Mouse (Mus musculus): Measurements from ENCODE around the gene Caly. TPM values are rescaled to one million over a fixed set of nuclear protein-coding genes. Genes with fewer than 3 reads are reported as not detected.

Gene Caly
- polyA plus RNA-seq, 1 experiment from 2014 or later = 3.4 TPM

DNA sequence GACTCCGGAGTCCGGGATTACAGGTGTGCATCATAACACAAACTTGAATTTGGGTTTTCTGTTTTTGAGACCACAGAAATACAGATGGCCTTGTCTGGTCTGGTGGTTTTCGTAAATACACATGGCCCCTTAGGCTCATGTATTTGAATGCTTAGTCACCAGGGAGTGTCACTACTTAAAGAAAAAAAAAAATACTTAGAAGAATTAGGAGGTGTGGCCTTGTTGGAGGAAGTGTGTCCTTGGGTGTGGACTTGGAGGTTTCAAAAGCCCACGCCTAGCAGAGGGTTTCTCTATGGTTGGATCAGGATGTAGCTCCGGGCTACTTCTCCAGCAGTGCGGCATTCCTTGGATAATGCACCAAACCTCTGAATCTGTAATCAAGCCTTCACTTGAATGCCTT, 4.7 kb downstream of the Caly start:
- H3K4me1 ChIP-seq (ENCODE audit: control insufficient read depth, insufficient read depth, low read length) = peaks cover 11% of the 10 kb centered on the region
- H3K4me3 ChIP-seq (ENCODE audit: low read depth, low read length) = no peak overlapping the region
- H3K27ac ChIP-seq (replicated peaks; ENCODE audit: low read depth, low read length) = no peak overlapping the region
- WGBS = 72% methylated on average over 6 of the region's 6 CpGs
- no peak overlapping the region for H3K4me2 ChIP-seq (ENCODE audit: low read depth, low read length)
- H3K36me3 ChIP-seq (ENCODE audit: control insufficient read depth, insufficient read depth, low read length) = no peaks in the 10 kb centered on the region
- no peaks in the 10 kb centered on the region for H3K9me3 ChIP-seq (ENCODE audit: control insufficient read depth, low read length)
- DNase-seq (ENCODE audit: low spot score) = no peak
- H3K27me3 ChIP-seq (replicated peaks; ENCODE audit: control insufficient read depth, insufficient read depth, low read length) = peaks cover 44% of the 10 kb centered on the region
- ATAC-seq (ENCODE audit: low read depth) = no peak
- no peak overlapping the region for H3K9ac ChIP-seq (ENCODE audit: low read depth, low read length)

DNA sequence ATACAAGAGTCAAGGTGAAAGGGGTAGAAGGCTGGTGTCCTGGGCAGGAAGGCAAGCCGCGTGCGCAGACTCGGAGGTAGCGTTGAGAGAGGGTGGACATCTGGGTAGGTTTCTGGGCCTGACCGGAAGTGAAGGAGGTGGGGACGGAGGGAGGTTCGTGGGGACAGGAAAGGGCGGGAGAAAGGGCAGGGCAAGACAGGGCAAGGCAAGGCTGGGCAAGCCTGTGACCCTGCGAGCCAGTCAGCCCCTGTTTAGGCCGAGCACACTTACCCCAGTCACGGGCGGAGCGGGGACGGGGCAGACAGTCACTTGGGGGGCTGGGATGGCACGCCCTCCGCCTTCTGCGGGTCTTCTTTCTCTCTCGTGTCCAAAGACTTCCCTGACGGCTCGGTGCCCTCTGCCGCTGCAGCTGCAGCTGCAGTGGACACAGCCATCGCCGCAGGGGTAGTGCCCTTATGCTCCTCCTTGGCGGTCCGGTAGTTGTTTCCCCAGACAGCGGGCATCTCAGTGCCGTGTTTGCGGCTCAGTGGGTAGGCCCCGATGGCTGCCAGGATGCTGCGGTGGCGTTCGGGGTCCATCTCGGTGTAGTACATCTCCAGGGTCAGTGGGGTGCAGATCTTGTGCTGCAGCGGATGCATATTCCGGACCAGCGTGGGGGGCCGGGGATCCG, 12.2 kb downstream of the Caly start:
- H3K4me1 ChIP-seq (ENCODE audit: control insufficient read depth, insufficient read depth, low read length) = peaks cover 5% of the 10 kb centered on the region; the same call in 1 of the 2 replicates
- no peak overlapping the region for H3K27ac ChIP-seq (replicated peaks; ENCODE audit: low read depth, low read length)
- H3K36me3 ChIP-seq (ENCODE audit: control insufficient read depth, insufficient read depth, low read length) = no peaks in the 10 kb centered on the region
- H3K9me3 ChIP-seq (ENCODE audit: control insufficient read depth, low read length) = no peaks in the 10 kb centered on the region
- no peak for ATAC-seq (ENCODE audit: low read depth)
- H3K4me2 ChIP-seq (ENCODE audit: low read depth, low read length) = peak overlapping the region; percentile 50
- 37% methylated on average over 30 of the region's 39 CpGs for WGBS
- DNase-seq (ENCODE audit: low spot score) = no peak
- peak overlapping the region; percentile 25 for H3K4me3 ChIP-seq (ENCODE audit: low read depth, low read length)
- H3K9ac ChIP-seq (ENCODE audit: low read depth, low read length) = peak overlapping the region; percentile 54; the same call in 1 of the 2 replicates
- no peaks in the 10 kb centered on the region for H3K27me3 ChIP-seq (replicated peaks; ENCODE audit: control insufficient read depth, insufficient read depth, low read length)

DNA sequence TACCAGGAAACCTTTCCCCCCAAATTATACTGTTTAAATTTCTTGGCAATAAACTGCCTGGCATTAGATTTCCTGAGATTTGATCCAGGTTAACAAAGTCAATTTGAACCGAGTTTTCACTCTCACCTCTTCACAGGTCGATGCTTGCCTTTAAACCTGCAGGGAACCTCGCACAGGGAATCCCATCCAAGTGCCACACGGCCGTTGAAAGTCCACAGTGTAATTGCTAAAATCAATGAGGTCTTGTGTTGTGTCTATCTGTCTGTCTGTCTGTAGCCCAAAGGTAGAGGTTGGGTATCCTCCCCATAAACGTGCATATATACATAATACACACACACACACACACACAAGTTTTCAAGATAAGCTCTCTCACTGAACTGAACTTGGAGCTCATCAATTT, 15.0 kb downstream of the Caly start:
- peaks cover 14% of the 10 kb centered on the region for H3K27me3 ChIP-seq (replicated peaks; ENCODE audit: control insufficient read depth, insufficient read depth, low read length)
- no peak for DNase-seq (ENCODE audit: low spot score)
- H3K27ac ChIP-seq (replicated peaks; ENCODE audit: low read depth, low read length) = no peak overlapping the region
- H3K9me3 ChIP-seq (ENCODE audit: control insufficient read depth, low read length) = no peaks in the 10 kb centered on the region
- no peaks in the 10 kb centered on the region for H3K36me3 ChIP-seq (ENCODE audit: control insufficient read depth, insufficient read depth, low read length)
- no peak overlapping the region for H3K4me2 ChIP-seq (ENCODE audit: low read depth, low read length)
- H3K4me3 ChIP-seq (ENCODE audit: low read depth, low read length) = no peak overlapping the region
- no peak overlapping the region for H3K9ac ChIP-seq (ENCODE audit: low read depth, low read length)
- WGBS = 48% methylated on average over 6 of the region's 6 CpGs
- H3K4me1 ChIP-seq (ENCODE audit: control insufficient read depth, insufficient read depth, low read length) = peaks cover 5% of the 10 kb centered on the region; the same call in 1 of the 2 replicates
- no peak for ATAC-seq (ENCODE audit: low read depth)

DNA sequence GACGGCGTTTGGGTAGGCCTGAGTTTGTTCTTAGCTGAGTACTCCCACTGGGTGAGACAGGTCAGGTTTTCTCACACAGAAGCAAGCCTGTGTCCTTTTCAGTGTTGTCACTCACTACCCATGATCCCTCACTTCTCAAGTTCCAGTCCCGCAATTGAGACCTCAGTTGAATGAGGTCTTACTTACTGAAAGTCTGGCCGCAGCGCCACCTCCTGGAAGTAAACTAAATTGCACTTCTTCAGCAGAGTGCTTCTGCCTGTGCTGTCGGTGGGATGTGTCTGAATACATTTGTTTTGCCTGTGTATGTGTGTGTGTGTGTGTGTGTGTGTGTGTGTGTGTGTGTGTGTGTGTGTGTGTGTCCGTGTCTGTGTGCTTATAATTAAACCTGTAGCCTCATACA, 19.3 kb downstream of the Caly start:
- Histone ChIP-seq H3K4me1 (ENCODE audit: control insufficient read depth, insufficient read depth, low read length) (peaks cover 14% of the 10 kb centered on the region; the same call in 1 of the 2 replicates), H3K27ac (replicated peaks; ENCODE audit: low read depth, low read length) (no peak overlapping the region), H3K27me3 (replicated peaks; ENCODE audit: control insufficient read depth, insufficient read depth, low read length) (peaks cover 55% of the 10 kb centered on the region), H3K4me3 (ENCODE audit: low read depth, low read length) (no peak overlapping the region), H3K9me3 (ENCODE audit: control insufficient read depth, low read length) (no peaks in the 10 kb centered on the region), H3K4me2 (ENCODE audit: low read depth, low read length) (no peak overlapping the region), H3K36me3 (ENCODE audit: control insufficient read depth, insufficient read depth, low read length) (no peaks in the 10 kb centered on the region), H3K9ac (ENCODE audit: low read depth, low read length) (no peak overlapping the region)
- peak; percentile 70 for DNase-seq (ENCODE audit: low spot score)
- 22% methylated on average over 7 of the region's 7 CpGs for WGBS
- no peak for ATAC-seq (ENCODE audit: low read depth)

DNA sequence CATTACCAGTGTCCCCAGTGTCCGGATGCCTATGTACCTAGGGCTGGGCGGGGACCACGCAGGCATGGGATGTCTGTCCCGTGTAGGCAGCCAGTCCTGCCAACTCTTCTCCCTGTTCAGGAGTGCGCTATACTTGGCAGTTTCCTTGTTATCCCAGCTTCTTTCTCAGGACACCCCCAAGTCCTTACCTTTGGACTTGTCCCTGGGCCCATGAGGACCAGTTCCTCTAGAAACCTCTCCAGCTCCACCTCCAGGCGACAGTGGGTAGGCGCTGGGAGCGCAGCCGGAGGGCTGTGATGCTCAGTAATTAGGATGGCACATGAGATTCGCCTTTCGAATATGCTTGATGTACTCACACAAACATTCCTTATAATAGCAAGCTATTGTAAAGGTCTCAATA, 20.0 kb downstream of the Caly start:
- Histone ChIP-seq H3K9ac (ENCODE audit: low read depth, low read length) (no peak overlapping the region), H3K4me3 (ENCODE audit: low read depth, low read length) (no peak overlapping the region), H3K36me3 (ENCODE audit: control insufficient read depth, insufficient read depth, low read length) (no peaks in the 10 kb centered on the region), H3K27me3 (replicated peaks; ENCODE audit: control insufficient read depth, insufficient read depth, low read length) (peaks cover 63% of the 10 kb centered on the region), H3K4me1 (ENCODE audit: control insufficient read depth, insufficient read depth, low read length) (peaks cover 14% of the 10 kb centered on the region; the same call in 1 of the 2 replicates), H3K27ac (replicated peaks; ENCODE audit: low read depth, low read length) (no peak overlapping the region), H3K4me2 (ENCODE audit: low read depth, low read length) (no peak overlapping the region), H3K9me3 (ENCODE audit: control insufficient read depth, low read length) (no peaks in the 10 kb centered on the region)
- WGBS = 18% methylated on average over 11 of the region's 11 CpGs
- ATAC-seq (ENCODE audit: low read depth) (no peak), DNase-seq (ENCODE audit: low spot score) (no peak)

DNA sequence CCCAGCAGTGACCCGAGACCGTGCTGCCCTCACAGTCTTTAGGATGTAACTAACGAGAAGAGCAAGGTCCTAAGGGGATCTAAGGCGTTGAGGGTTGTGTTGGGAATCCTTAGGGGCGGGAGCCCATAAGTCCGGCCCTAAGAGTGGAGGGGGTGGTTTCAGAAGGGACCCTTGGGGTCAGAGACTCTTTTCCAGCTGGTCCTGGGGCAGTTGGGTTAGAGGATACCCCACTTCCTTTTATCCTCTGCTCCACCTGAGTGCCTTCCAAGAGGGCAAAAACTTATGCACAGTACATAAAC, 20.6 kb downstream of the Caly start:
- Histone ChIP-seq H3K4me3 (ENCODE audit: low read depth, low read length) (peak overlapping the region; percentile 44), H3K27ac (replicated peaks; ENCODE audit: low read depth, low read length) (no peak overlapping the region), H3K9ac (ENCODE audit: low read depth, low read length) (0 out of 2 replicates have a peak overlapping the region, but pooled peaks have one; percentile 61), H3K4me1 (ENCODE audit: control insufficient read depth, insufficient read depth, low read length) (peaks cover 14% of the 10 kb centered on the region; the same call in 1 of the 2 replicates), H3K27me3 (replicated peaks; ENCODE audit: control insufficient read depth, insufficient read depth, low read length) (peaks cover 68% of the 10 kb centered on the region), H3K36me3 (ENCODE audit: control insufficient read depth, insufficient read depth, low read length) (no peaks in the 10 kb centered on the region), H3K9me3 (ENCODE audit: control insufficient read depth, low read length) (no peaks in the 10 kb centered on the region), H3K4me2 (ENCODE audit: low read depth, low read length) (peak overlapping the region; percentile 91)
- DNase-seq (ENCODE audit: low spot score) = no peak
- 4% methylated on average over 6 of the region's 6 CpGs for WGBS
- ATAC-seq (ENCODE audit: low read depth) = no peak

DNA sequence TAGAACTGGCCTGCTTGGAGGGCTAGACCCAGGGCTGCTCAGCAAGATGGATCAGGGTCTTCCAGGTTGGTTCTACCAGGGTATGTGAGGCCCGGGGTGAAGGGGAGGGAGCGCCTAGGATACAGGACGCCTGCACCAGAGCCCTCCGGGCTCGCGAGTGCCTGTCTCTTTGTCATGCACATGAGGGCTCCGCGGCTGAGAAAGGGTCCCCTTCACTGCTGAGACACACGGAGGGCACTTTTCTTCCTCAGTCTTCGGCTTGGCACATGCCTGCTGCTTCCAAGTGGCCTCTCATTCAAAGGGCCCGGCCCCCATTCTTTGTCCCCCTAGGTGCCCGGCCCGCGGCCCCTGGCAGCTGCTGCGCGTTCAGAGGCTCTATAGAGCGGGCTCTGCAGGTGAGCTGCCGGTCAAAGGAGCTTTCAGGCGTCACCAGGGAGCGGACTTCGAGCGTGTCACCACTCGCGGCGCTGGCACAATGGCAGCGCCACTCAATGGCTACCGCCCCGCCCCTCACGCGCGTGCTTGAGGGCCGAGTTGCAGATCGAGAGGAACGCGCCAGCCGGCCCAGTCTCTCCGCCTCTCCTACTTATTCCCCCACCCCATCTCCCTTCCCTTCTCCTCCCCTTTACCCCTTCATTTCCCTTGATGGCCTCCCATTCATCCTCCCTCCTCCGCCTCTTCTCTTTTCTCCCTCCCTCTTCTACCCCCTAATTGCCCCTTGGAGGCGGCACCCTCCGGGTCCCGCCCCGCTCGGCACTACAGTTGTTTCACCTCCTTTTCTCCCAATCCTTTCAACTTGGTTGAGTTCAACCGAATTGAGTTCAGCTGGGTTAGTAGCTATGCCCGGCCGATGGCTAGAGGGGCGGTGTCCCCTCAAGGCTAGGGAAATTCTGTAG, 21.2 kb downstream of the Caly start:
- Histone ChIP-seq H3K4me2 (ENCODE audit: low read depth, low read length) (peak overlapping the region; percentile 91), H3K27me3 (replicated peaks; ENCODE audit: control insufficient read depth, insufficient read depth, low read length) (peaks cover 73% of the 10 kb centered on the region), H3K36me3 (ENCODE audit: control insufficient read depth, insufficient read depth, low read length) (no peaks in the 10 kb centered on the region), H3K9ac (ENCODE audit: low read depth, low read length) (peak overlapping the region; percentile 61), H3K4me3 (ENCODE audit: low read depth, low read length) (peak overlapping the region; percentile 44), H3K9me3 (ENCODE audit: control insufficient read depth, low read length) (no peaks in the 10 kb centered on the region), H3K27ac (replicated peaks; ENCODE audit: low read depth, low read length) (no peak overlapping the region), H3K4me1 (ENCODE audit: control insufficient read depth, insufficient read depth, low read length) (peaks cover 14% of the 10 kb centered on the region; the same call in 1 of the 2 replicates)
- DNase-seq (ENCODE audit: low spot score) = peak; percentile 69
- peak; percentile 58 for ATAC-seq (ENCODE audit: low read depth)
- WGBS = 2% methylated on average over 41 of the region's 47 CpGs

DNA sequence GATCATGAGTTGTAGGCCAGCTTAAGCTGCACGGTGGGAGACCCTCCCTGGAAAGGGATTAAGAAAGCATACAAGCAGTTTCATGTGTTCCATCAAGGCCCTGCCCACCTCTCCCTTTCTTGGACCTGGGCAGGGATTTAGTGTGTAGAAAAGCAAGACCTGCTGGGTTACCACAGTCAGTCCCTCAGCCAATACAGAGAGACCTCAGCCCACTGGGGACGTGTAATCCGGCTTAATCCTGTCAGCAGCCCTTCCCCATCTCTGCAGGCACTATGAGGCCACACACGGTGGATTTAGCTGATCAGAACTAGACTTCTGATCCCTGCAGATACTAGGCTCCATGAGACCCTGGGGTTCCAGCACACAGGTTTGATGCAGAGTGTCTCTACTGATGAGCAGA, 22.7 kb downstream of the Caly start:
- Histone ChIP-seq H3K36me3 (ENCODE audit: control insufficient read depth, insufficient read depth, low read length) (no peaks in the 10 kb centered on the region), H3K4me1 (ENCODE audit: control insufficient read depth, insufficient read depth, low read length) (peaks cover 14% of the 10 kb centered on the region; the same call in 1 of the 2 replicates), H3K9me3 (ENCODE audit: control insufficient read depth, low read length) (no peaks in the 10 kb centered on the region), H3K27me3 (replicated peaks; ENCODE audit: control insufficient read depth, insufficient read depth, low read length) (peaks cover 73% of the 10 kb centered on the region), H3K27ac (replicated peaks; ENCODE audit: low read depth, low read length) (no peak overlapping the region), H3K4me2 (ENCODE audit: low read depth, low read length) (no peak overlapping the region), H3K9ac (ENCODE audit: low read depth, low read length) (no peak overlapping the region), H3K4me3 (ENCODE audit: low read depth, low read length) (no peak overlapping the region)
- DNase-seq (ENCODE audit: low spot score) (no peak), ATAC-seq (ENCODE audit: low read depth) (no peak)
- WGBS = 39% methylated on average over 4 of the region's 4 CpGs
